Mouse (Mus musculus) midbrain, embryonic 10.5 days (tissue): ENCODE measurements around the gene Fam19a1. TPM values are rescaled to one million over a fixed set of nuclear protein-coding genes. Genes with fewer than 3 reads are reported as not detected.

Source experiments
- DNase-seq: peaks from one replicate; pipeline ENCODE4 v3.0.0-alpha.2; 2017; ENCODE audit warnings: low spot score
- H3K27ac ChIP-seq: fragments of 300-500 bp; sonication (generic); replicated peaks from 2 replicates; pipeline ENCODE4 v1.5.1; 2016; ENCODE audit warnings: mild to moderate bottlenecking
- H3K27me3 ChIP-seq: fragments of 300-500 bp; sonication (generic); 2 replicates; pipeline ENCODE4 v1.6.1; 2016; ENCODE audit warnings: low read depth, mild to moderate bottlenecking; ENCODE audit not compliant: poor library complexity, severe bottlenecking
- H3K36me3 ChIP-seq: fragments of 300-500 bp; sonication (generic); 2 replicates; pipeline ENCODE4 v1.6.1; 2016; ENCODE audit warnings: mild to moderate bottlenecking, moderate library complexity
- H3K4me1 ChIP-seq: fragments of 300-500 bp; sonication (generic); 2 replicates; pipeline ENCODE4 v1.6.1; 2016
- H3K4me3 ChIP-seq: fragments of 300-500 bp; sonication (generic); 2 replicates; pipeline ENCODE4 v1.5.1; 2016; ENCODE audit warnings: mild to moderate bottlenecking, moderate library complexity
- H3K9me3 ChIP-seq: fragments of 300-500 bp; sonication (generic); replicated peaks from 2 replicates; pipeline ENCODE4 v1.6.1; 2016; ENCODE audit warnings: mild to moderate bottlenecking
- WGBS: fragments of 180-500 bp; shearing (Covaris S2); methylation state at CpG from one replicate; pipeline ENCODE4 v1.1.7; 2016; 5-methylcytosine and 5-hydroxymethylcytosine counted together
- polyA plus RNA-seq: library from polyadenylated mRNA; unstranded; fragments of >200 nt; fragmentation: Nextera tagmentation; extraction: Ambion mirVana; gene quantifications from 2 replicates; pipeline ENCODE4 v1.2.1, GENCODE M21; 2016

Fam19a1 gene
- polyA plus RNA-seq, 1 experiment from 2014 or later = 1.5 TPM

DNA sequence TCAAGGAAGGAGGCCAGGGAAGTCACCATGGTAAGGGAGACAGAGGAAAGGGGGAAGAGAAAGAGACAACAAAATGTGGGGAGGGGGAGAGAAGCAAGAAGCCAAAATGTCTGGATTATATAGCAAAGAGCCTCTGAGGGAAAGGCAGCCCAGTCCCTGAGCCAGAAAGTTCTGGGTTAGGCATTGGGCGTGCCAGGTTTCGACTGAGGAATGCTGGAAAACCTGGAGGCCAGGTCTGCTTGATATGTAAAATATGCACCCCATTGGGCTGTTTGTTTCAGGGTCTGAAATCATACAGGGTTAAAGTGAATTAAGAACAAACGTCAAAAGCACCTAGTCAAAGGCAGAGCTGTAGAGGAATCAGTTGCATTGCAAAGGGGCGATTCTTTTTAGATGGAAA lies 346.1 kb downstream of the Fam19a1 start:
- 79% methylated on average over 4 of the region's 4 CpGs for WGBS
- H3K9me3 ChIP-seq = no peaks in the 10 kb centered on the region
- peaks cover 13% of the 10 kb centered on the region for H3K4me1 ChIP-seq
- H3K4me3 ChIP-seq = no peak overlapping the region
- no peak for DNase-seq
- H3K27me3 ChIP-seq = no peaks in the 10 kb centered on the region
- no peaks in the 10 kb centered on the region for H3K36me3 ChIP-seq
- H3K27ac ChIP-seq = no peak overlapping the region

DNA sequence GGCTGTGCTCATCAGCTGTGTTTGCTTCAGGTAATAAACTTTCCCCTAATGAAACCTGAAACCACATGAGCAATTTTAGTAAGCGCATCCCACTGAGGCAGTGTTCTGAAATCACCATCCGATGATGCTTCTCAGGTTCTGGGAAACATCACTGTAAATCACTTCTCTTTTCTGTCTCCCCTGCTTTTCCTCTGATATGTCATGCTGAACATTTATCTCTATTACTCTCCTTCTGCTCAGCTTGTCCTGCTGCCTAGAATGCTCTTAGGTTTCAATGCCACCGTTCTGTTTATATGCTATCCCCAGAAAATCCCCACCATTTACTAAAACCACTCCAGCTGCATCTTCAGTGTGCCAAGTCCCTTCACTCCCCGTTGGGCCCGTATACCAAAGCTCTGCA lies 386.5 kb downstream of the Fam19a1 start:
- DNase-seq = no peak
- Histone ChIP-seq H3K4me1 (peaks cover 9% of the 10 kb centered on the region), H3K27ac (no peak overlapping the region), H3K27me3 (no peaks in the 10 kb centered on the region), H3K4me3 (no peak overlapping the region), H3K36me3 (no peaks in the 10 kb centered on the region), H3K9me3 (no peaks in the 10 kb centered on the region)
- 84% methylated on average over 5 of the region's 5 CpGs for WGBS

DNA sequence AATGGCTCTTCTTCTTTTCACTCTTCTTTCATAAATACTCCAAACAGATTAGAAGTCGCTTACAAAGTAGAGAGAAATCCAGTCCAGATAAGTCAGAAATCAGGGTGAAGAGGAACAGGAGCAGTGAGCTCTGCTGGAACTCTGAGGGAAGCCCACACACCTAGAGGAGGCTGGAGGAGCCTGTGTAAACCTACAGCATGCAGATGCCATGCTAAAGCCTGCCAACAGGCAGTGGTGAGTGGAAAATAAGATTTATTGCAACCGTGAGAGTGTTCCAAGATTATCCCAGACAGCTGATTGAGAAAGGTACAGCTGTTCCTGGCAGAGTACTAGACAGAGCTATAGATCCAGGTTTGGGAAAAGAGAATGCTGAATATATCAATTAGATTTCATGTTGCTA lies 428.6 kb downstream of the Fam19a1 start:
- no peaks in the 10 kb centered on the region for H3K36me3 ChIP-seq
- H3K27me3 ChIP-seq = no peaks in the 10 kb centered on the region
- no peaks in the 10 kb centered on the region for H3K4me1 ChIP-seq
- no peak for DNase-seq
- no peaks in the 10 kb centered on the region for H3K9me3 ChIP-seq
- WGBS = 87% methylated on average over 2 of the region's 2 CpGs
- no peak overlapping the region for H3K27ac ChIP-seq
- no peak overlapping the region for H3K4me3 ChIP-seq

DNA sequence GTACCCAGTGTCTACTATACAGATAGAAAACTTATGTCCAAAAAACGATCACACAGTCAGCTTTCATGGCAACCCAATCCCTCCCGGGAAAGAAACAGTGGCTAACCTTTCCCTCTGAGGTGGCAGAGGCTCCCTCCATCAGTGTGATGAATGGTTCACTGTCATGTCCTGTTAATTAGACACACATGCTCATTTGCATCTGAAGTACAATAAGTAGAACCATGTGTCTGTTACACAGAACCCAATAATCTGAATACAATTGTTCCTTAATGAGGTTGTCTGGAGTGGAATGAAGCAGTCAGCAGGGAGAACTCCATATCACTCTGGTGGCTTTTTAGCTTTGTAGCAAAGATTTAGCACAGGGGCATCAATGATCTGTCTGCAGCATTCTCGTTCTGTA lies 431.9 kb downstream of the Fam19a1 start:
- Histone ChIP-seq H3K27ac (no peak overlapping the region), H3K36me3 (no peaks in the 10 kb centered on the region), H3K4me3 (no peak overlapping the region), H3K27me3 (no peaks in the 10 kb centered on the region), H3K4me1 (no peaks in the 10 kb centered on the region), H3K9me3 (no peaks in the 10 kb centered on the region)
- 66% methylated on average over 3 of the region's 3 CpGs for WGBS
- no peak for DNase-seq

DNA sequence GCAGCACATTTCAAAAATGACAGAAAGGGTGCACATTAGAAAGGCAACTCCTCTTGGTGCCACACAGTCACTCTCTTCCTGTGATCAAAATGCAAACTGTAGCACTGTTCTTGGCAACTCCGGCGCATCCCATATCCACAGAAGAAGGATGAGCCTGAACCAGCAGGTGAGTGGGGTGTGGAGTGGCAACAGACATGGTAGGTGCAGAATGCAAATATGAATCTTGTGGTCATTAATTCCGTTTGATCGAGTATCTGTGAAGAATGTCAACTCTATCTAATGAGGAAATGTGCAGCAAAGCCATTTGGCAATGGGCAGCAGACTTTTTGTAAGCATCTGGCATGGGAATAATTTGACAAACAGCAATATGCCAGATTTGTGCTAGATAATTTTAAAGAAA lies 437.5 kb downstream of the Fam19a1 start:
- H3K4me3 ChIP-seq = no peak overlapping the region
- DNase-seq = no peak
- H3K4me1 ChIP-seq = no peaks in the 10 kb centered on the region
- 92% methylated on average over 4 of the region's 4 CpGs for WGBS
- H3K27me3 ChIP-seq = no peaks in the 10 kb centered on the region
- no peaks in the 10 kb centered on the region for H3K36me3 ChIP-seq
- no peak overlapping the region for H3K27ac ChIP-seq
- no peaks in the 10 kb centered on the region for H3K9me3 ChIP-seq

DNA sequence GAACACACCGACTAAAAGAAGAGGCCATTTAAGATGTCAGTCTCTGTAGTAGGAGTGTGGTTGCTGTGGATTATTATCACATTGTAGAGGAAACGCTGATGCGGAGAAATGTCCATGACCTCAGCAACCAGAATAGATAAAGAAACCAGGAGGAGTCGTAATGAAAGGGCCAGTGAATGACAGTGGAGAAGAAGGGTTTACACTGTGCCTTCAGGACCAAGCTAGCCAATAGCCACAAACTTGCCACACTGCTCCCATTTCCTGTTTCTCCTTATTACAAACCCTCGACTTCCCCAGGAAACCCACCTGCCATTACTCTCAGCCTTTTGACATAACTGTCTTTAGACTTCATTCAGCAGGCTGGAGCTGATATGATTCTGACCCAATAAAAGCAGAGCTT lies 465.7 kb downstream of the Fam19a1 start:
- no peak for DNase-seq
- WGBS = 85% methylated on average over 5 of the region's 5 CpGs
- no peaks in the 10 kb centered on the region for H3K36me3 ChIP-seq

DNA sequence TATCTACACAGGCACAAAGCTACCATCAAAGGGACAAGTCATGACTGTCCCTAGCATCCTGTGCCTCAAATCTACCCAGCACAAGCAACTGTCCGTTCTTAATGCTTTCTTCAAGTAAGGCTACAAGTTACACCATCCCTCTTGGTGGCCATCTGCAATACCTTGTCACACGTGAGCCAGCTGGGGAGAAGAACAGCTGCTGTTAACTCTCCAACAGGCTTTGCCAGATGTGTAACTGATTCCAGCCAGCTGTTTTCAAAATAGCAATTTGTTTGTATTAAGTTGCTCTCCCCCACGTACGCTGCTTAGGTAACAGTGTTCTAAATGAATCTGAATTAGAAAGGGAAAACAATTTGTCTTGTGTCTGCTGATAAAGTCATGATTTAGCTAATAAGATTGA lies 467.8 kb downstream of the Fam19a1 start:
- H3K9me3 ChIP-seq = no peaks in the 10 kb centered on the region
- 81% methylated on average over 4 of the region's 4 CpGs for WGBS
- no peaks in the 10 kb centered on the region for H3K4me1 ChIP-seq
- H3K4me3 ChIP-seq = no peak overlapping the region
- H3K27me3 ChIP-seq = no peaks in the 10 kb centered on the region
- no peak for DNase-seq
- H3K27ac ChIP-seq = no peak overlapping the region
- H3K36me3 ChIP-seq = no peaks in the 10 kb centered on the region

More for the DNA sequence above, 465.7 kb downstream of the Fam19a1 start:
- H3K4me1 ChIP-seq = no peaks in the 10 kb centered on the region
- H3K27ac ChIP-seq = no peak overlapping the region
- no peak overlapping the region for H3K4me3 ChIP-seq
- no peaks in the 10 kb centered on the region for H3K27me3 ChIP-seq
- no peaks in the 10 kb centered on the region for H3K9me3 ChIP-seq

DNA sequence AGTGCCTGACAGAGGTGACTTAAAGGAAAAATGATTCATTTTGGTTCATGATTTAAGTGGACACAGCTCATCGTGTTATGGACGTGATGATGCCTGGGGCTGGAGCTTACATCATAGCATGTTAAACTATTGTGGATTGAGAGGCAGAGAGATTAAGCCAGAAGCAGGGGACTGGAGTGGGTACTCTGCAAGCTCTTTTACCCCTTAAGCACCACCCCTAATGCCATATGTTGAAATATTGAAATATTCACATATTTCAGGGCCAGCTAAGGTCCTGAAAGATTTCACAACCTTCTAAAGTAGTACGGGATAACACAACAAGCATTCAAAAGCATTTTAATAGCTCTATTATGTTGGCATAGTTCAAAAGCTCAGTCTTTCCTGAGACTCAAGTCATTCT lies 468.2 kb downstream of the Fam19a1 start:
- H3K4me1 ChIP-seq = no peaks in the 10 kb centered on the region
- WGBS = 92% methylated on average over 3 of the region's 3 CpGs
- DNase-seq = no peak
- no peaks in the 10 kb centered on the region for H3K27me3 ChIP-seq
- H3K36me3 ChIP-seq = no peaks in the 10 kb centered on the region
- no peak overlapping the region for H3K4me3 ChIP-seq
- H3K9me3 ChIP-seq = no peaks in the 10 kb centered on the region
- no peak overlapping the region for H3K27ac ChIP-seq

DNA sequence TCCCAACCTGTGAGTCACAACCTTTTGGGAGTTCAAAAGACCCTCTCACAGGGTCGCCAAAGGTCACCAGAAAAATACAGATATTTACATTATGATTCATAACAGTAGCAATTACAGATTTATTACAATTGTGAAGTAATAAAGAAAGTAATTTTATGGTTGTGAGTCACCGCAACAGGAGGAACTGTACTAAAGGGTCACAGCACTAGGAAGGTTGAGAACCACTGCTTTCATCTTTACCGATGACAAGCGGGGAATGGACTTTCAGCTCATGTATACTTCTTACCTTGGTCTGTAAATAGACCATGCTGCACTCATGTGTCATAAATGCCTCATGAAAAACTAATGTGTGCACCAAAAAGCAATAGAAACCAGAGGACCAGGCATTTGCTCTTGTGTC lies 474.5 kb downstream of the Fam19a1 start:
- DNase-seq = no peak
- Histone ChIP-seq H3K36me3 (no peaks in the 10 kb centered on the region), H3K4me1 (0 out of 2 replicates have a peak, but pooled peaks cover 5% of the 10 kb centered on the region), H3K4me3 (no peak overlapping the region), H3K27me3 (no peaks in the 10 kb centered on the region), H3K9me3 (no peaks in the 10 kb centered on the region), H3K27ac (no peak overlapping the region)
- 94% methylated on average over 4 of the region's 4 CpGs for WGBS

DNA sequence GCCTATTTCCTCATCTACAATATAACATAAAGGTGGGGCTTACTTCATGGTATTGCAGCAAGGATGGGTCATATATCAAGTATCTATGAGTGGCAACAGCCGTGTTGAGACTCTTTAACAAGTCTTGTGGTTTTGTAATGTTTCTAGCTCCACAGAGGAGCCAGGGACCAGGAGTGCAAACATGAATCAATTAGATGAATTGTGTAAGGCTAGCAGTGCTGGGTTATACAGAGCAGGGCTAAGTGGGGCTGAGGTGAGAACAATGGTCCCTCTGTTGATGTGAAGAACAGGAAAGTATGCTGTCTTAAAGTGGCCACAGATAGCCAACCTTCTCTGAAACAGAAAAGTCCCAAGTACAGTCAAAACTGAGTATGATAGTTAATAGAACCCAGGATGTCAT lies 480.1 kb downstream of the Fam19a1 start:
- H3K27me3 ChIP-seq = no peaks in the 10 kb centered on the region
- no peak for DNase-seq
- H3K9me3 ChIP-seq = no peaks in the 10 kb centered on the region
- H3K4me3 ChIP-seq = no peak overlapping the region
- H3K36me3 ChIP-seq = no peaks in the 10 kb centered on the region
- H3K27ac ChIP-seq = no peak overlapping the region
- 87% methylated on average over 1 of the region's 1 CpGs for WGBS
- 0 out of 2 replicates have a peak, but pooled peaks cover 5% of the 10 kb centered on the region for H3K4me1 ChIP-seq

DNA sequence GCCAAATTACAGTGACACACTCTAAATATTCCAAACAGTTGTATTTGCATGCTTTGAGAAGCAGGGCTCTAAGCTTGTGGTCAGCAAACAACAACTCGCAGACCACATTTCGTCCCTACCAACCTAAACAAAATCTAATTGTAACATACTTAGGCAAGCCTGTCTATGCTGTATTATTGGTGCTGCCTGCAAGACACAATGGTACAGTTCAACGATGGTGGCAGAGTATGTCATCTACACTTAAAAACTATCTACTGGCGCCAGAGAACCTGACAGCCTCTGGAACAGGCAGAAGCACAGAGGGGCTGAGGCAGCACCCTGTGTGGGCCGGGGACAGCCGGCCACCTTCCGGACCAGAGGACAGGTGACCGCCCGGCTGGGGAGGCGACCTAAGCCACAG lies 482.2 kb downstream of the Fam19a1 start:
- no peak for DNase-seq
- Histone ChIP-seq H3K9me3 (no peaks in the 10 kb centered on the region), H3K27me3 (no peaks in the 10 kb centered on the region), H3K27ac (no peak overlapping the region), H3K4me3 (no peak overlapping the region), H3K4me1 (0 out of 2 replicates have a peak, but pooled peaks cover 5% of the 10 kb centered on the region), H3K36me3 (no peaks in the 10 kb centered on the region)
- WGBS = 95% methylated on average over 10 of the region's 10 CpGs

DNA sequence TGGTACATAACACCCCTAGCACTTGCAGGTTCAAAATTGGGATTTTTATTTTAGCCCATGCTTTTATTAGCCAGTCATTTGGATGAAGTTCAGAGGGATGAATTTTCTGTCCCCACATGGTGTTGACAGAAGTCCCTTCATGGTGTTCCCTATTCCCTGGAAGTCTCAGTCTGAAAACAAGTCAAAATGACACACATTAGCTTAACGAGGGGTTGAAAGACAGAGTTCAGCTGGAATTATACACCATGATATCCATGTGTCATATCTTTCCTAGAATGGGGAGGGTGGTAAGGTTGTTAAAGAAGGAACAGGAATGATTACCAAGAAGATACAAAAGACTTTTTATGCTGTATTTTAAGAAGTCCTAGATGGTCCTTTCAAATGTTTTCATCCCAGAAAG lies 511.2 kb downstream of the Fam19a1 start:
- no peak for DNase-seq
- Histone ChIP-seq H3K4me1 (no peaks in the 10 kb centered on the region), H3K27ac (no peak overlapping the region), H3K36me3 (no peaks in the 10 kb centered on the region), H3K4me3 (no peak overlapping the region), H3K27me3 (no peaks in the 10 kb centered on the region), H3K9me3 (no peaks in the 10 kb centered on the region)
- 83% methylated on average over 1 of the region's 1 CpGs for whole genome bisulfite sequencing

DNA sequence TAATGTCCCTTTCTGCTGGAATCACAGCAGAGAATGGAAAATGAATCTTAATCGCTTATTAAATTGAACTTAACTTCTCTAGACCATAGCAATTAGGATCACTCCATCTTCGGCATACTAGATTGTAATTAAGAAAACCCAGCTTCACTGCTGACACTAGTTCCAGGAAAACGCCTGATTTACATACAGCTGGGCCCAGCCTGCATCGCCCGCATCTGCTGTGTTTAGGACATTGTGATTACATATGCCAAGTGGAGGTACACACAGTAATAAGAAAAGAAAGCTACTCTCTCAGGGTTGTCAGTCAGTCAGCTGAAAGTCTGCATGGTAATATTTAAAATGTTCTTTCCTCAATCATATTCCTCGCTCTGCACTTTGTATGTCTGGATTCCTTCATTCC lies 518.6 kb downstream of the Fam19a1 start:
- Histone ChIP-seq H3K4me3 (no peak overlapping the region), H3K36me3 (no peaks in the 10 kb centered on the region), H3K27me3 (no peaks in the 10 kb centered on the region), H3K27ac (0 out of 2 replicates have a peak overlapping the region, but pooled peaks have one; percentile 5), H3K9me3 (no peaks in the 10 kb centered on the region), H3K4me1 (no peaks in the 10 kb centered on the region)
- no peak for DNase-seq
- 84% methylated on average over 6 of the region's 6 CpGs for WGBS

DNA sequence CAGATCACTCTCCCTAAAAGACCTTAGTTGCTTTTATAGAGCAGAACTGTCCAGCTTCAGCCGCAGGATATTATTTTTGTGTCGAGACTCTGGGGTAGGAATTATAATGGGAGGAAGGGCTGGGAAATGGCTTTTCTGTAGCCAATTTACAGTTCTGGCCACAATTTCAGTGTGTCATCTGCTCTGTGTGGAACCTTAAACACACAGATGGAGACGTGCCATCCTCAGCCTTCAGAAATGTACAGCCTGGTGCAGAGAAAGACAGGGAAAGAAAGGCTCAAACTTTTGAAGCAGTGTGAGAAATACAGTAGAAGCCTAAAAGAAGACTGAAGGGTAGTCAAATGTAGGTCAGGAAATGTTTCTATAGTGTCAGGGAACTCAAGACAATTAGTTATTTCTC lies 519.3 kb downstream of the Fam19a1 start:
- H3K4me1 ChIP-seq = no peaks in the 10 kb centered on the region
- no peaks in the 10 kb centered on the region for H3K36me3 ChIP-seq
- no peaks in the 10 kb centered on the region for H3K9me3 ChIP-seq
- no peaks in the 10 kb centered on the region for H3K27me3 ChIP-seq
- H3K4me3 ChIP-seq = no peak overlapping the region
- H3K27ac ChIP-seq = no peak overlapping the region
- WGBS = 91% methylated on average over 3 of the region's 3 CpGs
- no peak for DNase-seq
